Mouse (Mus musculus): ENCODE results near the gene Popdc2.

The Popdc2 gene

GRCm38 (mm10) chr16:38376163-38376840 lies 14.3 kb downstream of the Popdc2 start:
- peak; percentile 80 for DNase-seq (ENCODE audit: inconsistent ontology term)

GRCm38 (mm10) chr16:38376841-38377249 lies 14.8 kb downstream of the Popdc2 start:
- no peak for DNase-seq (ENCODE audit: inconsistent ontology term)

GRCm38 (mm10) chr16:38377546-38377945 lies 15.5 kb downstream of the Popdc2 start:
- DNase-seq (ENCODE audit: inconsistent ontology term): no peak

GRCm38 (mm10) chr16:38378591-38378990 lies 16.6 kb downstream of the Popdc2 start:
- no peak for DNase-seq (ENCODE audit: inconsistent ontology term)

- no peak for DNase-seq (ENCODE audit: inconsistent ontology term)
These were observed 17.1 kb downstream of the Popdc2 start for GRCm38 (mm10) chr16:38379088-38379487.

- no peak for DNase-seq (ENCODE audit: inconsistent ontology term)
These were observed 17.5 kb downstream of the Popdc2 start for GRCm38 (mm10) chr16:38379493-38379892.

DNA sequence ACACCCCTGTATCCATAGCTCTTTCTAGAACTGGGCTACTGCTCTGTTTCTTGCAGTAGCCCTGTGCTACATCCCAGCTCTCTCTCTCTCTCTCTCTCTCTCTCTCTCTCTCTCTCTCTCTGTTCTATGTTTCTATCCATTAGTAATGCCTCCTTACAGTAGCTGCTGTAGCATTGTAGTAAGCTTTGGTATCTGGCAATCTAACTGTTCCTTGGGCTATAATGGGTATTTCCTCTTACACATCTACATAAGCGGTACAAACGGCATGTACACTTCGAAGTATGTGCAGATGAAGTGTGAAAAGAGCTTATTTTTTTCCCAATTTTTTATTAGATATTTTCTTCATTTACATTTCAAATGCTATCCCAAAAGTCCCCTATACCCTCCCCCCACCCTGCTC lies 17.9 kb downstream of the Popdc2 start:
- no peak for DNase-seq (ENCODE audit: inconsistent ontology term)

DNA sequence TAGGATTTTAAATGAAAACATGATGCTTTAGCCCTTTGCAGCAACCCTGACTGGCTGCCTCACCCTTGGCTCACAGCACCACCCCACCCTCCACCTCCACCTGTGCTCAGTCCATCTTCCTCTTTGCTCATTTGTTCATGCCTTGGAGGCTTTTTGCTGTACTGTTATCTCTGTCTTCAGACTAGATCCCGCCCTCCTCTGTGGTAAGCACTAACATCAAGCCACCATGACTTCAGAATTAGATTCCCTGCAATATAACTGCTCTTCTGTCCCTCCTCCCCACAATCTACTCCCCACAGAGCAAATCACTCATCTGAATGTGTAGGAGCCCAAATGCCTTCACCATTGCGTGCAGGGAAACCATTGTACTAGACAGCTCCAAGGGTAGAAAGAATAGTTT lies 21.7 kb downstream of the Popdc2 start:
- no peak for DNase-seq (ENCODE audit: inconsistent ontology term)

DNA sequence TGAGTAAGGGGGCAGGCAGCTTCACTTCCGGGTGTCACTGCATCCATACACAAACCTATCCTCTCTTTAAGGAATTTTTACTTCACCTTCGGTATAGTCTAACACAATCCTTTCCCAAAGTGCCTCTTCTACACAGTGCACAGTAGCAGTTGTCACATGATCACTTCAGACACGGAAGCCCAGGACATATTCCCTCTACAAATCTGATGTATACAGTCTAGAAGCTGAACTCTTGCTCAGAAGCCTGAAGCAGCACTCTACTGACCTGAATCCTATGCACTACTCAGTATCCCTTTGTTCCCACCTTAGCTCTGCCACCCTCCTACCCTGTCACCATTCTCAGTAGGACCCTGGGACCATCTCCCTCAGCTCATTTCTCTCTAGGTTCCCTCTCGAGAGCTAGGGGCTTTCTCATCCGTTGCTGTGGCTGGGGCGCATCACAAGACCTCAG lies 23.2 kb downstream of the Popdc2 start:
- no peak for DNase-seq (ENCODE audit: inconsistent ontology term)

DNA sequence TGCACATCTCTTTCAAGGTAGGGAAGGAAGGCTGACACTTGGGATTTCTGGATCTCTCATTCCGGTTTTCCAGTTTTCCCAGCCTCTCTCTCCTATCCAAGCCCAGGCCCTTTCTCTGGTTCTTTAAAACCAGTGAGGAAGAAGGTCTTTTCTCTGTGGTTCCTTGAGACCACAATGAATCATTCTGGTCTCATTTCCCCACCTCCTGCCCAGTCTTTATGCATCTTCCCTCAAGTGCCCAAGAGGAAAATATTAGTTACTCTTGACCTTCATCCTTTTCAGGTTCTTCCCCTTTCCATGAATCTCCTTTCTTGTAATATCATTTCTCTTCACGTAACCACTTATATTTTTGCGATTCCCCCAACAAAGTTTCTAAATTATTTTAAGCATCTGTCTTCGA lies 23.7 kb downstream of the Popdc2 start:
- no peak for DNase-seq (ENCODE audit: inconsistent ontology term)

DNA sequence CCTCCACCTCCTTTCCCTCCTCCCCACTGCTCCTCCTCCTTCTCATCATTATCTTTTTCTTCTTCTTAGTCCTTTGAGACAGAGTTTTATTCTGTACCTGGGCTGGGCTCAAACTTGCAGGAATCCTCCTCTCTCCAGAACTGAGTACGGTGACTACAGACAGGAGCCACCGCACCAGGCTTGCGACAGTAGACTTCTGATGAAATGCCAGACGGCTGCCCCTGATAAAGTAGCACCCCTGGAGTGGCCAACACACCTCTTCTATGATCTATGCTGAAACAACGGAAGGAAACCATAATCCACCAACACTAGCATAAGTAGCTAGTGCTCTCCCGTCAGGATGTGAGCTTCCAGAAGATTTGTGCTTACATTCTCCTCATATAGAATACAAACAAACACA lies 25.4 kb downstream of the Popdc2 start:
- DNase-seq (ENCODE audit: inconsistent ontology term): no peak

DNA sequence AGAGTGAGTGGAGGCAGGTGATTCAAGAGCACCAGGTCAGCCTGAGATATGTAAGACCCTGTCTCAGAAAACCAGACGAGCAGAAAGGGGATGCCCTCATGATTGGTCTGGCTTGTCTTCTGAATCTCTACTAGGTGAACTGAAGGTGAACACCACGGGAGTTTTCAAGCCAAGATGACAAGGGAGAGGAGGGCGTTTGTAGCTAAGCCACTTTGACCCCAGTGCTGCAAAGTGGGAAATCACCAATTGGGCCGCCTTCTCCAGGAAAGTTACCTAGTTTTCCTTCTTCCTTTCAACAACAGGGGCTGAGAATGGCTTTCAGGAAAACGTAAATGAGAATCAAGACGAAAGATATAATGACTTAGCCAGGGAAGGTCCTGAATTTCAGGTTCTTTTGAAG lies 26.7 kb downstream of the Popdc2 start:
- DNase-seq (ENCODE audit: inconsistent ontology term): no peak

DNA sequence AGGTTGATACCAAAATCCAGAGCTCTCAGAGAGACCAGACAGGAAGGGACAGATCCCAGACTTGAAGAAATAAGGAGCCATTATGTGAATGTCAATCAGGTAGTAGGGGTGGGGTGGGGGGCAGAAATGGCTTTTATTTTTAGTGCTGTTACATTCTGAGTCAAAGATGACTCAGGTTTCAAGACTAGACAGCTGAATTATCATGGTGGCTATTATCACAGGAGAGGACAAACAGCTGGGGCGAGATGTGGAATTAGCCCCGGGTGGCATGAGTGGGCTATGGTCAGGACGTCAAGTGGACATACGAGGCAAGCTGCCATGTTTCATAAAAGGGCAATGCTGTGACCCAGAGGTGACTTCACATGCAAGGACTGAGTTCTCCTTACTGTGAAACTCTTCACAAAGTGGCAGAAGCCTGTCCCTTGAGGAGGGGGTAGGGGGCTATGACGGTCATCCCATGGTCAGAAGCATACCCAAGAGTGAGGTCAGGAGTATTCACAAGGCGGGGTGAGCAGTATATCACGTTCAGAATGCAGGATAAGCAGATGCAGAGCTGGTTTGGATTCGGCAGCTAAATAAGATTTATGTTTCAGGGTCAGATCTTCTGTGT lies 27.4 kb downstream of the Popdc2 start:
- no peak for DNase-seq (ENCODE audit: inconsistent ontology term)

DNA sequence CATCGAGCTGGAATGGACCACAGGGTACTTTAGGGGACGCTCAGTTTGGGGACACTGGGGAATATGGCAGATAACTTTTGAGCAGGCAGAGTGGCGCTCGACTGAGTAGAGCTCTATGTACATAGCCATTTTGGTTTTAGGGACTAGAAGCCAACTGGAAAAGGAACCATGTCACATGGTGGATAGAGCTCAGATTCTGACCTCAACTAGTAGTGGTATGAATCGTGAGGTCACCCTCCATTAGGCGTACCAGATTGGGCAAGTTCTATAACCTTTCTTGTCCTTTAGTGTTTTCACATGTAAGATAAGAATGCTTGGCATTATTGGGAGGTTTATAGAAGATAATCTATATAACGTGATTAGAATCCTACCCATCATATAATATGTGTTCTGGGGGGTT lies 28.3 kb downstream of the Popdc2 start:
- DNase-seq (ENCODE audit: inconsistent ontology term): no peak

GRCm38 (mm10) chr16:38392126-38392894 lies 30.3 kb downstream of the Popdc2 start:
- DNase-seq (ENCODE audit: inconsistent ontology term): no peak

DNA sequence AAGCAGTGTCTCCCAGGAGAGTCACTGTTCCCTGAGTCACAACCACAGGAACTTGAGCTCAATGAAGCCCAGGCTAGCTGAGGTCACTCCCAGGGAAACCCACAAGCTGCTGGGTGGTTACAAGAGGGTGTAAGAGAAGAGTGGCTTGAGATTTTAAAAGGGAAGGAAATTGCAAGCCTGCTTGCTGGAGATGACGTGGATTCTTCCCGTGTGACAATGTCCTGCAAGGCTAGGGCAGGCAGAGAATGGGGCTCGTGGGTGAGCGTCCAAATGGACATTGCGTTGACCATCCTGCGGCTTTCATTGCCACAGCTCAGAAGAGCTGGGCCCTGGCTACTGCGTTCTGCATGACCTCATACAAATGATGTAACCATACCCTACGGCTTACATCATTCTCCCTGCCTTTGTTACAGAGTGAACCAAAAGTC lies 32.2 kb downstream of the Popdc2 start:
- peak; percentile 35 for DNase-seq (ENCODE audit: inconsistent ontology term)

- no peak for DNase-seq (ENCODE audit: inconsistent ontology term)
These were observed 33.2 kb downstream of the Popdc2 start for GRCm38 (mm10) chr16:38395060-38395730.

DNA sequence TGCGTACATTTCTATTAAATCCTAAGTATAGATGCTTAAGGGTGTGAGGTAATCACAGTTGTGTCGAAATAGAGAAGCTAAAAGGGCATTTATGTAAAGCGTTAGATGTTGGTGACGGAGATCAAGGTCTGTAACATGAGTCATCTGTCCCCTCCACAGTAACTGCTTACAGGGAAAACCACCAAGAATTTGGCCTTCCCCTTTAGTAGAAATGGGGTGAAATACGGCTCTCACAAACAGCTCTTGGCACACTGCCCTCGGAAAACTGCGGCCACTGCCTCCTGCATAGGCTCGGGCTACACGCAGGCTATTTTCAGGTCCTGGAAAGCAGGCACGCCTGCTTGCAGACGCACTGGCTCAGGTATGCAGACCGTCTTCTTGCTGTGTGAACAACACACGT lies 34.1 kb downstream of the Popdc2 start:
- peak; percentile 87 for DNase-seq (ENCODE audit: inconsistent ontology term)

GRCm38 (mm10) chr16:38398266-38398665 lies 36.3 kb downstream of the Popdc2 start:
- DNase-seq (ENCODE audit: inconsistent ontology term): no peak

- DNase-seq (ENCODE audit: inconsistent ontology term): no peak
These were observed 37.1 kb downstream of the Popdc2 start for GRCm38 (mm10) chr16:38399076-38399475.

DNA sequence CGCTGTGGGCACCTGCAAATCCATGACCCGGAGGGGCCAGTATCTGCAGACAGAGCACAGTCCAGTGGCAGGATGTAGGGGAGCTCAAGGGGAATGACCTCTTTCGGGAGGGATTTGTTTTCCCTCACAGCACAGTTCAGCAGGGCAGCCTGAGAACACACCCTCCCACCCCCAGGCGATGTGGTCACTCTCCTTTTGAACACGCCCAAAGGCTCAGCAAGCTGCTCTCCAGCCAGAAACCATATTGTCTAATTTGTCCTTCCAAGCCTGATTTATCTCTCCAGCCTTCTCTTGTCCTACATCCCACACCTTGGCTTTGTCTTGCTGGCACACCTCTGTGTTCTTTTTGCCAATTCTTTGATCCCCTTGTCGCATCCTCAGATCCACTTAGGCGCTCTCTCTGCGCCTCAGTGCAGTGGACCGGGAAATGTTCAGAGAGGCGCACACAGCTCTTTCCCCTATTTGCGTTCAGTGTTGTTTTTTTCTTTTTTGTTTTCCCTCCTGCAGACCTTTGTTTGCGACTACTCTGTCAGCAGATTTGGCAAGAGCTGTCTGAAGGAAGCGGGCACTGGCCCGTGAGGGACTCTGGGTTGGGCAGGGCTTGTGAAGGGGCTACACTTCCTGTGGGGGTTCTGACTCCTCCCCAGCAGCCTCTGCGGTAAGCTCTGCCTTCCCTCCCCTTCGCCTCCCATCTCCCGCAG lies 37.7 kb downstream of the Popdc2 start:
- DNase-seq (ENCODE audit: inconsistent ontology term): peak; percentile 83

Data from Muller cell, postnatal 12 days (primary cell).